Mouse (Mus musculus) C3H10T1/2 (cell line): ENCODE measurements around the gene Sec11a. TPM values are rescaled to one million over a fixed set of nuclear protein-coding genes. Genes with fewer than 3 reads are reported as not detected.

ENCODE experiments used
- polyA plus RNA-seq, 2 experiments: library from polyadenylated mRNA; unstranded; fragments of >200 nt; fragmentation: generic; extraction: Trizol; gene quantifications; one replicate each; pipeline ENCODE4 v1.2.1; 2012; ENCODE audit warnings: missing spikeins in 2 of 2

Sec11a gene
- polyA plus RNA-seq = 100 to 1,000 TPM in 1 of 2 experiments, 10 to 100 TPM in 1; 51.3 to 103 TPM

DNA sequence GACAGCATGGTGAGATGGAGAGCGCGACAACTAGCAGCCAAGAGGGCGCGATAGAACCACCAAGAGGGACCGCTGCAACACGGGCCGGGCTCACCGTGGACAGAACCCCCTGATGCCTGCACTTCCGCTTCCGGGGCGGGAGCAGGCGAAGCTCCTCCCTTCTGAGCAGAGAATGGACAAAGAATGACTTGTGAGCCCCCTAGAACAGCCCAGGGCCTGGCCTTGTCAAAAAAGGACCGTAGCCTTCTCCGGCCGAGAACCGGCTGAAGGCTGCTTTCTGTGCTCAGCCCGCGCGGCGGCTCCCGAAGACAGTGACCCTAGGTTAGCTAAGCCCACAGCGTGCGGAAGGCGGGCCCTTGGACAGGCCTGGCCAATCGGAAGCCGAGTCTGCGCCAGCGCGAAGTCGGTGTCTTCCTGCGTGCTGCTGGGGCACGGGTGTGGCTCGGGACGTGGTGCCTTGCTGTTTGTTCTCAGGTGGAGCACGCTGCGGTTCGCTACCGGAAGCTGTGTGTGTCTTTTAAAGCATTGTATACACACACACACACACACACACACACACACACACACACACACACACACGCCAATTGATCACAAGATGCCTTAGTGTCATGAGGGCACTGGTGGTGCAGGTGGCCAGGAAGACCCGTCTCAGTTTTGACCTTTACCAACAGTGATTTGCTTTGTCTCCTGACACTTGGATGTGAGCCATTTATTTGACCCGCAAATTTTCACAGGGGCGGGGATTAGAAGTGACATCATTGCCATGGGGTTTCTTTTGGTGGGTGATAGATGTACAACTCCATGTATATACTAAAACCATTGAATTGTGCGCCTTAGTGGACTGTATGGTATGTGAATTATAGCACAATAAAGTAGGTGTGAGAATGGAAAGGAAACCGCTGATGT lies at the start of gene Sec11a:
Gene Sec11a, minus strand, starts transcription at position 336 of the 906 bp plus-strand sequence.

DNA sequence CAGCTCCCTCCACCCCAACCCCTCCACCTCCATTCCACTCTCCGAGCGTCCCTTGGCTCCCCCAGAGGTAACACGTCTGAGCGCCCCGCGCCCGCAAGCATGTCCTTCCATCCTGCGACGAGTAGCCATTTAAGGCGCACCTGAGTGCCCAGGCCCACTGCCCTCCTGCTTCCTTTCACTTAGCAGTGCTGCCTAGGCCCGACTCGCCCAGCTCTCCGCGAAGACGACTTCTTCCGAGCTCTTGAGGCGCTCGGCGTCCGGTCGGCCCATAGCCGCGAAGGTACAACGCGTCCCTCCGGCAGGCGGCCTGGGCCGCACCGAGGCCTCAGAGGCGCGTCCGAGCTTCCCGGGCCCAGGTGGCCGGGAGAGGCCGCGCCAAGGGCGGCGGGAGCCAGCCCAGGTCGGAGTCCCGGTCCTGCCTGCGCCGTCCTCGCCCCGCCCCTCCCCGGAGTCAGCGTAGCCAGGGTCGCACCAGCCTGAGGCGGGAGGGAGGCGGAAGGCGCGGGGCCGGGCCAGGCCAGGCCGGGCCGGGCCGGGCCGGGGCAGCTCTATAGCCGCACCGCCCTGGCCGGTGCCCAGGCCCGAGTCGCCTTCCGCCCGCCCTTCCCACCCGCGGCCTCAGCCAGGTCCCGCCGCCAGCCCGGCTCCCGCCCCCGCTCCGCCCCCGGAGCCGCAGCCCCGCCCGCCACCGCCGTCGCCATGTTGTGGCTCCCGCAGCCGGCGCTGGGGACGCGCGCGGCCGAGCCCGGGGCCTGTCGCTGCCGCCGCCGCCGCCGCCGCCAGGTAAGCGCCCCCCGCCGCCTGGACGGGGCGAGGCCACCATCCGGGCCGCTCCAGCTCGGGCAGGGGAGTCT lies 45.6 kb upstream of the Sec11a start, which contains the start of gene Zfp592:
Gene Zfp592, plus strand, starts transcription at position 702 of the 854 bp plus-strand sequence.

DNA sequence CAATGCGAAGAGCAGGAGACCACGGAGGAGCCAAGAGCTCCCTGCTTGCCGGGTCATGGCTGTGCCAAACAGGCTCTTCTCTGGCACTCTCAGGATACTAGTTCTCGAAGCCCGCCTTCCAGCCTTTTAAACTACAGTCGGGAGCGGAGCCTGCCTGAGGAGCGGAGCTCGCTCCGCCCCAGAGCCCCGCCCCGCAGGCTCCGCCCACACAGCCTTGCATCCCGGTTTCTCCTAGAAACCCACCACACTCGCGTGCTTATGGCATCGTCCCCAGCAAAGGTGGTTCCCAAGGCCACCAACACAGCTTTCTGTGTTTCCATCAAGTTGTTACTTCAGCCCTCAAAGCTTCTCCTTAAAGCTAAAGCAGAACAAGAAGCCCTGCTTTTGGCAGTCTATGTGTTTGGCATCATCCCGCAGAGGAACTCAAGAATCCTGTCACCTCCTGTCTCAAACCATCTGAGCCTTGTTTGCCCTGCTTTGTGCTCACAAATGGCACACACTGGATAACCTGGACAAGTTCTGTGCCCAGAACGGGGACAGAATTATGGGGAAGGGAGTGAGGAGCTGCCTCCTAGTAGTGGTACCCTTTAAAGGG lies 42.6 kb downstream of the Sec11a start, which contains the start of gene Nmb:
Gene Nmb, minus strand, starts transcription at position 156 of the 595 bp plus-strand sequence.

DNA sequence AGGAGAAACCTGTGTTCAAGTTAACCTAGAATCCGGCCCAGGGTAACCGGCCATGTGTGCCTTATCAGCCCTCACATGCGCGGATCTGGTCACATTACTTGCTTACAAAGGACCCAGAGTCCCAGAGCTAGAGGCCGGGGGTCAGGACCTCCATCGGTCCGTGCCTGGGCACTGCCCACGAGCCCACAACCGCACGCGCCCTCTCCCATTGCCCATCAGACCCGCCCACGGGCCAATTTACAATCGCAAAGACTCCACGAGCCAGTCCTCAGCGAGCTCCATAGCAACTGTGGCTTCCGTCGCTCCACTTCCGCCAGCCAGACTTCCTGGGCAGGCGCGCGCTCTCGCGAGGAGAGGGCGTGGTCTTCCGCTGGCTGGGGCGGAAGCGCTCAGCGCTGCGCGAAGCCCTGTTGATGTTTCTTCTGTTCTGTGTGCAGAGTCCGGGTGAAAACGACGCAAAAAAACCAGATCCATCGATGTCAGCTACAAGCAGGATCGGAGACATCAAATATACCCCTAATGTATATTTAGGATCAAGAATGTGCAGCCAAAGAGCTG lies 46.6 kb downstream of the Sec11a start, which contains the start of gene Wdr73:
Gene Wdr73, minus strand, starts transcription at position 326 of the 558 bp plus-strand sequence.

GRCm38 (mm10) chr7:80860729-80861274 lies 86.8 kb downstream of the Sec11a start, which contains the start of gene Zscan2:
Gene Zscan2 (plus strand): TSS chr7:80860920.

Other genes with a start within 250 kb of the Sec11a start
- 10 to 100 TPM; 10.0 to 39.6 TPM for gene Iqgap1, start 121.8 kb downstream of the Sec11a start, polyA plus RNA-seq
- gene Zscan2, start 86.9 kb downstream of the Sec11a start, polyA plus RNA-seq = 10 to 100 TPM in 1 of 2 experiments, 1 to 10 TPM in 1; 1.8 to 15.9 TPM
- 10 to 100 TPM in 1 of 2 experiments, 1 to 10 TPM in 1; 9.9 to 15.7 TPM for gene Wdr73, start 46.5 kb downstream of the Sec11a start, polyA plus RNA-seq
- 1 to 10 TPM in 1 of 2 experiments, under 1 TPM in 1; 0.33 to 2.1 TPM for gene Nmb, start 42.7 kb downstream of the Sec11a start, polyA plus RNA-seq
- 10 to 100 TPM in 1 of 2 experiments, 1 to 10 TPM in 1; 4.1 to 10.3 TPM for gene Zfp592, start 45.9 kb upstream of the Sec11a start, polyA plus RNA-seq
- under 1 TPM in 1 of 2 experiments, not detected in 1; 0.02 TPM for gene Alpk3, start 109.8 kb upstream of the Sec11a start, polyA plus RNA-seq
- gene Slc28a1, start 167.0 kb upstream of the Sec11a start, polyA plus RNA-seq = under 1 TPM in 1 of 2 experiments, not detected in 1; 0.01 TPM